10 mouse cellular contexts compared by ENCODE assay signal in genomic region chr1:97038548-97038947, GRCm38 (mm10).
DNase-seq lines count a peak whose midpoint lies in the region; ATAC-seq and TF ChIP-seq lines count a peak whose summit lies in the region.
"Had no signal": no experiment of that assay in that cellular context is flagged by ENCODE, and none has a peak within 500 bp of the region (broad histone marks: within the 10 kb centered on the region; RNA-seq: fewer than 3 reads in every experiment).

No protein-coding gene starts in this region.

- H3K9me3 ChIP-seq in liver, embryonic 11.5 days (ENCODE audit: control insufficient read depth, low read length): no peaks in the 10 kb centered on the region
- H3K9me3 ChIP-seq: heart, embryonic 15.5 days had no signal

- no peak for ATAC-seq in liver, embryonic 11.5 days (replicated peaks; ENCODE audit: low FRiP score)
- peak; percentile 84 to 89; a peak in 3 of 4 replicates for ATAC-seq in hematopoietic stem cell, adult 5-6 weeks (replicated peaks in 1 of 2; ENCODE audit: insufficient read depth in 1 of 2, low FRiP score in 2 of 2, low TSS enrichment in 1 of 2, low read depth in 1 of 2, poor library complexity in 2 of 2, severe bottlenecking in 2 of 2)

- TF ChIP-seq POLR2A in liver, adult 2 months (IDR thresholded peaks at IDR 0.05; ENCODE audit: extremely low read depth, insufficient read depth, low read length): no peak

- WGBS in liver, adult 2 months: 11% methylated on average over 2 of the region's 2 CpGs
- 11% methylated on average over 2 of the region's 2 CpGs for WGBS in liver, embryonic 11.5 days

- no peaks in the 10 kb centered on the region for H3K36me3 ChIP-seq in liver, adult 2 months (ENCODE audit: control insufficient read depth, insufficient read depth, low read length)
- no peaks in the 10 kb centered on the region for H3K36me3 ChIP-seq in liver, embryonic 11.5 days (ENCODE audit: control insufficient read depth, insufficient read depth, low read length)
- H3K36me3 ChIP-seq: heart, embryonic 15.5 days had no signal

- no peak overlapping the region for H3K4me2 ChIP-seq in liver, embryonic 11.5 days
- H3K4me2 ChIP-seq: heart, embryonic 15.5 days had no signal

- H3K27ac ChIP-seq in liver, adult 2 months (replicated peaks; ENCODE audit: insufficient read depth, low read depth, low read length): no peak overlapping the region
- no peak overlapping the region for H3K27ac ChIP-seq in liver, embryonic 11.5 days (ENCODE audit: low read depth, low read length)
- H3K27ac ChIP-seq: heart, embryonic 15.5 days had no signal

- peak; percentile 3 to 33 for DNase-seq in frontal cortex, postnatal 36 days (ENCODE audit: low spot score in 2 of 2)
- DNase-seq in frontal cortex, postnatal 25 days (ENCODE audit: low spot score in 2 of 2): no peak
- DNase-seq in liver, adult 2 months (ENCODE audit: extremely low read depth, low read depth, low spot score): peak; percentile 1
- no peak for DNase-seq in liver, embryonic 11.5 days (ENCODE audit: low spot score)
- peak; percentile 40 for DNase-seq in Muller cell, postnatal 12 days (ENCODE audit: inconsistent ontology term)
- no peak for DNase-seq in yolk sac, embryonic 10.5 days (ENCODE audit: low spot score)
- no peak for DNase-seq in spleen, postnatal 36 days (ENCODE audit: low spot score in 2 of 2)

- H3K9ac ChIP-seq in liver, adult 2 months (ENCODE audit: low read depth, low read length): no peak overlapping the region
- H3K9ac ChIP-seq in liver, embryonic 11.5 days (ENCODE audit: low read depth, low read length): no peak overlapping the region
- H3K9ac ChIP-seq: heart, embryonic 15.5 days had no signal

- H3K4me1 ChIP-seq in liver, adult 2 months (ENCODE audit: control insufficient read depth, insufficient read depth, low read length): no peaks in the 10 kb centered on the region
- no peaks in the 10 kb centered on the region for H3K4me1 ChIP-seq in liver, embryonic 11.5 days (replicated peaks; ENCODE audit: control insufficient read depth, insufficient read depth, low read length)
- H3K4me1 ChIP-seq: heart, embryonic 15.5 days had no signal

- no peaks in the 10 kb centered on the region for H3K27me3 ChIP-seq in liver, adult 2 months (ENCODE audit: control insufficient read depth, insufficient read depth, low read length)
- no peaks in the 10 kb centered on the region for H3K27me3 ChIP-seq in liver, embryonic 11.5 days (replicated peaks; ENCODE audit: control insufficient read depth, insufficient read depth, low read length)
- H3K27me3 ChIP-seq: heart, embryonic 15.5 days had no signal

- H3K4me3 ChIP-seq in liver, adult 2 months (ENCODE audit: insufficient read depth, low read depth, low read length): no peak overlapping the region
- no peak overlapping the region for H3K4me3 ChIP-seq in liver, embryonic 11.5 days (ENCODE audit: low read depth, low read length)
- H3K4me3 ChIP-seq: heart, embryonic 15.5 days; myocyte had no signal

- no peaks in the 10 kb centered on the region for H3K79me2 ChIP-seq in liver, adult 2 months (ENCODE audit: control insufficient read depth, insufficient read depth, low read length)

- no peak for TF ChIP-seq CTCF in liver, adult 2 months (IDR thresholded peaks at IDR 0.05; ENCODE audit: low read depth, low read length)

Comparison
In these comparisons a context has a peak if more than half of its experiments do, and no peak if none do; other contexts are left out.
1. DNase-seq: peak in frontal cortex, postnatal 36 days (2 of 2), liver, adult 2 months (single experiment) and Muller cell, postnatal 12 days (single experiment); none in frontal cortex, postnatal 25 days (0 of 2), liver, embryonic 11.5 days (single experiment), yolk sac, embryonic 10.5 days (single experiment) and spleen, postnatal 36 days (0 of 2).